Mouse (Mus musculus) T-helper 1 cell (primary cell): Measurements from ENCODE around the gene Serinc1.
"Not testable (repeated sequence)": the region's sequence is repeated elsewhere in the genome, so short reads cannot be mapped to it uniquely, and the experiment has no call there.

Experiments used
- in situ Hi-C: fragments of 300-600 bp; cut with MboI, MseI; formaldehyde crosslinking; loops from one replicate; pipeline ENCODE4 v1.15.1; 2025; ENCODE audit warnings: high pct_unique_total_duplicates

Serinc1 gene

DNA sequence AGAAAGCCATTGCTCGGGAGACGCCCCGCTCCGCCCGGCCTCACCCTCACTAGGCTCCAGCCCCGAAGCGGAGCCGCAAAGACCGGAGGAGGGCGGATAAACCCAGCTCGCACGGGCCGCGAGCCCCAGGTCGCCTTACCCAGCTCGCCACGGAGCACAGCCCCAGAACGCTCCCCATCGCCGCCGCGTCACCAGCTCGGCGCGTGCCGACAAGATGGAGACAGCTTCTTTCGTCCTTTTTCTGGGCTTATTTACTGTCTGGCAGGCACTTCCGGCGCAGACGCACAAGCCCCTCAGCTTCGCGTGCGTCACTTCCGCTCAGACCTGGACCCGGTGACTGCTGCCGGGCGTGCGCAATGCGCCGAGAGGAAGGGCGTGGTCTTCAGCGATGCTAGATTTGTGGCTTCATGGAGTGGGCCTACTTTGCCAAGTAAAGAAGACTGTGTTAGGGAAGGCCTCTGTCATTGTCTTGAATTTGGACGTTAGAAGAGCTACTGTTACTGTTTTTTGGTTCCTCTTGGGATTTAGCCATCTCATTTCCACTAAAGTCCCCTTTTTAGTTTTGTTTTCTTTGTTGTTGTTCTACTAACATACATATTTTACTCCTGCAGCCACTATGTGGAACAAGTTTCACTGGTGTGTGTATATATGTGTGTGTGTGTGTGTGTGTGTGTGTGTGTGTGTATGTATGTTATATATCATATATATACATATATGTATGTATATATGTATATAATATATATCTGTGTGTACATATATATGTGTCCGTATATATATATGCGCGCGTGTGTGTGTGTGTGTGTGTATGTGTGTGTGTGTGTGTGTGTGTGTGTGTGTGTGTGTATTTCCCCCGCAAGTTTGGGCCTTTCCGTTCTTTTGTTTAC lies at the start of gene Serinc1:
TSS of gene Serinc1 (minus strand) at position 313 of the 884 bp plus-strand sequence.
- in situ Hi-C loops, result no loop called here

DNA sequence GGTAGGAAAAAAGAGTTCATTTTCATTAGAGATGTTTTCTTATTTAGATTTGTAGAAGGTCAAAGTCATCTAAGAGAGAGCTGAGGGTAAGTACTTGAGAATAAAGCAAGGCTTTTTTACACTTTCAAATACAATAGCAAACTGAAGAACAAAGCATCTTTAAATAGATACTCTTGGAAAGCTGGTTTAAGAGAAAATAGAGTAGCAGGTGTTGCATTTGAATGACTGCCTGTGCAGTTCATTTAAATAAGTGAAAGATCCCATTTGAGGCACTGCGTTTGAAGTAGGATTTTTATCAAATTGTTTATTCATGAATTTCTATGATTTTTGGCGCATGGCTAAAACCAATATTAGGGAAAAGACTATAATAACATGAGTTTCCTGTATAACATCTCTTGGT lies 44.4 kb upstream of the Serinc1 start:
- in situ Hi-C loops, result loop anchor here (10.0 kb wide), 1 partner anchor 112 kb away; no protein-coding TSS in a partner anchor

GRCm38 (mm10) chr10:57572130-57572529 lies 39.8 kb upstream of the Serinc1 start:
- in situ Hi-C loops, result loop anchor here (10.0 kb wide), 1 partner anchor 107 kb away; no protein-coding TSS in a partner anchor

GRCm38 (mm10) chr10:57571211-57571730 lies 38.9 kb upstream of the Serinc1 start:
- in situ Hi-C loops, result loop anchor here (10.0 kb wide), 1 partner anchor 106 kb away; no protein-coding TSS in a partner anchor

- in situ Hi-C loops, result loop anchor here (10.0 kb wide), 1 partner anchor 266 kb away; no protein-coding TSS in a partner anchor
Measured at GRCm38 (mm10) chr10:57569023-57569931, 36.9 kb upstream of the Serinc1 start.

GRCm38 (mm10) chr10:57566221-57566620 lies 33.9 kb upstream of the Serinc1 start:
- in situ Hi-C loops, result loop anchor here (10.0 kb wide), 1 partner anchor 269 kb away; no protein-coding TSS in a partner anchor

DNA sequence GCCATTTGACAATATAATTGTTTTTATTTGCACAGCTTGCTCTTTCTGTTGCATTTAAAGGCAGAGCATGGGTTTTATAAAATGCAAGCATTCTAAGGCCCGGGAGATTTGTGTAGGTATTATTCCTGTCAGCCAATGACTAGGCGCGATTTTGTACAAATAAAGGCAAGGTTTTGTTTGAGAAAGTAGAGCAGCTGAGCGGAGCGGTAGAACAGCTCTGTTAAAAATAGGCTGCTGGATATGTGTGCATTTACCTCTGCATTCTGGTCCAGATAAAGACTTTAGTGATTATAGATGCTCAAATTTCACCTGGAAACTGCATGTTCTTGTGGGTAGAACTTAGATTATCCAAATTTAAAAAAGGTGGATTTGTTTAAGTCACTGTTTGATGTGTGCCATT lies 25.3 kb upstream of the Serinc1 start:
- in situ Hi-C loops, result no loop called here

- in situ Hi-C loops, result no loop called here
Measured at GRCm38 (mm10) chr10:57553719-57554118, 21.4 kb upstream of the Serinc1 start.

- in situ Hi-C loops, result no loop called here
Measured at GRCm38 (mm10) chr10:57549631-57550030, 17.3 kb upstream of the Serinc1 start.

DNA sequence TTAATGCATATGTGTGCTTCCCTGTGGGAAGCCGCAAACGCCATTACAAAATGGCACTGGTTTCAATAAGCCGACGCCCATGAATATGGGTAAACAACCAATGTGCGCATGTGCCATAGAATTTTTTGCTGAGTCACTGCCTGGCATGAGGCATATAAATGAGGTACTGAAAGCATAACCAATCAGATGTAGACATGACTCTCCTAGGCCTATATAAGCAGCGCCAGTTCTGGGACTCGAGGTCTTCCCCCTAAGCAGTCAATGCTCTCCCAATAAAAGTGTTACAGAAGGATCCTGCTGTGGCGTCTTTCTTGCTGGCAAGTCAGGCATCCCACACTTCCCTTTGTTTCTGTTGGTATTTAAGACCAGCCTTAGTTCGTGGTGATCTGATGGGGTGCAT lies 11.6 kb upstream of the Serinc1 start:
- in situ Hi-C loops, result not testable (repeated sequence)

DNA sequence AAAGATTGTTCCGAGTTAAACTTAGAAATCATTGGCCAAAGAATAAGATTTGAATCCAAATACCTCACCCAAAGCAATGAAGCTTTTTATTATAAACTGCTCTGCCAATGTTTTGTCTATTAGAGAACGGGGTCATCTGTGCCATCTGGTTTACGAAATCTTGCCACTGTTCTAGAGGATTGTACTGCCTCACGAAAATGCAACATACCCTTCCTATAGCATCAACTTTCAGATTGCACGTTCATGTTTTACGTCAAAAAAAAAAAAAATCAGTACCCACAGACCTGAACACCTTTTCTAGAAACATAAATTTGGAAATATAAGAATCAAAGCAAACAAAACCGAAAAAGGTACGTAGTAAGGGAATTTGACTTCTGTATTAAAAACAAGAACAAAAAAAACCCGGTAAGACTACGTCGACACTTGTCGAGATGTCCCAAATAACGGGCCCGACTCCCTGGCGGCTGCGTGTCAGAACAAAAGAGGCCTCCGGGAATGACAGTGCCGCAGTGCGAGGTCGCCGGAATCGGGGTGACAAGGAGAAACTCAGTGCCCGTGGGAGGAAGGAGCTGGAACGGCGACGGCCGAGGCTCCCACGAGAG lies 613 bp downstream of the Serinc1 start:
- in situ Hi-C loops, result no loop called here

- in situ Hi-C loops, result no loop called here
Measured at GRCm38 (mm10) chr10:57531076-57531475, 1.3 kb downstream of the Serinc1 start.

DNA sequence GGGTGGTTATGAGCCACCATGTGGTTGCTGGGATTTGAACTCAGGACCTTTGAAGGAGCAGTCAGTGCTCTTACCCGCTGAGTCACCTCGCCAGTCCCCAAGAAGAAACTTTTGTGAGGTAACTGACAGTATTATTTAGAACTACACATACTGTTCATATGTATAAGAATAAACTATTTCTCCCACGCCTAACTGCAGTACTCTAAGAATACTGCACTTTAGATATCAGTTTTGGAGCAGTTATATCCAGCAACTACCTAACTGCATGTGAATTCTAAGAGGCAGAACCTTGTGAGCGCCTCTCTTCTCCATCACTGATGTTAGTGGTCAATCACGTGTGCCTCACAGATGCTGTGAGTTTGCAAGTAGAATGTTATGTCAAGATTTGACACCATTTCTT lies 5.9 kb downstream of the Serinc1 start:
- in situ Hi-C loops, result loop anchor here (5.0 kb wide), 1 partner anchor 39 kb away; the partner anchor contains the start of gene Hsf2

GRCm38 (mm10) chr10:57515278-57515677 lies 17.1 kb downstream of the Serinc1 start:
- in situ Hi-C loops, result loop anchor here (25.0 kb wide), 1 partner anchor 947 kb away; no protein-coding TSS in a partner anchor

DNA sequence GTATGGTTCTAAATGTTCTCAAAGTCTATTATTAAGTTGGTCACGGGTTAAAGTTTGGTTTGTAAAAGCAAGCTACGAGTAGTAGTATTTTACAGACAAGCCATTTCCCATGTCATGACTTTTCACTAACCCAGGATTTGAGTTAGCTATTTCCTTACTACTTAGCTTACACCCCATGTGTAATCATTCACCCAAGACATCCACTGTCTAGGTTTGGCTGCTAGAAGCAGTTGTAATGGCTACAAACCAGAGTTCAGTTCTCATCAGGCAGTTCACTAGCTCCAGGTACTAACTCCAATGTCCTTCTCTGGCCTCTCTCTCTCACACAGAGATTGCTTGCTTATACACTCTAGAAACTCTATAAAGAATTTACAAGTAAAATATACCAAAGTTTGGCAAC lies 17.7 kb downstream of the Serinc1 start:
- in situ Hi-C loops, result loop anchor here (25.0 kb wide), 1 partner anchor 948 kb away; no protein-coding TSS in a partner anchor

DNA sequence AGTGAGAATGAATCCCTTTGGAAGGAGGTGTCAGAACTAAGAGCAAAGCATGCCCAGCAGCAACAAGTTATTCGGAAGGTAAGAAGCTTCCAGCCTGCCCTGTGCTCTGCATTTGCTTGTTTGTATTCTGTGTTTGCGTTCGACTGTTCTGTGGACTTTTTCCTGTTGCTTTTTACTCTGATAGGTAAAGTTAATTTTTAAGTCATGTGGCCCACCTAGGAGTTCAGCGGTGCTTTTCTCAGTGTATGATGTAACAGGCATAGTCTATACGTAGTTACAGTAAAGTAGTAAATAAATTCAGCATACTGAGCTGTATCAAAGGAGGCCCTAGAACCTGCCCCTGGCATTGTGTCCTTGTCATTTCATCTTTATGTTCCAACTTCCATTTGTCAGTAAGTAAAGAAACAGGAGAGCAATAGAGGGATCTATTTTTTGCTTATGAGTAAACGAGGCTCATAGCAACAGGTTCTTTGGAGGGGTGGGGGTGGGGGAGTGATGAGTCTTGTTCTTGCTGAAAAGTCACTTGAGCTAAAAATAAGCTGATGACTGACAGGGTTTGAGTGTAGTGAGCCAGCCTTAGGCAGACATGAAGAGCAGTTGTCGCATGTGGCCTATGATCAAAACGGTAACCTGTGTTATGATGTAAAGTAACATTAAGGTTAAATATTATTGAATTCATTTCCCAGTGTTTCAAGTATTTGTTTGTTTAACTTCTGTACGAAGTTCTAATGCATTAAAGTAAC lies 32.7 kb downstream of the Serinc1 start:
- in situ Hi-C loops, result loop anchor here (25.0 kb wide), 1 partner anchor 963 kb away; no protein-coding TSS in a partner anchor

GRCm38 (mm10) chr10:57492050-57492449 lies 40.3 kb downstream of the Serinc1 start:
- in situ Hi-C loops, result no loop called here

- in situ Hi-C loops, result loop anchor here (5.0 kb wide), 1 partner anchor 39 kb away; no protein-coding TSS in a partner anchor
Measured at GRCm38 (mm10) chr10:57488591-57488990, 43.7 kb downstream of the Serinc1 start.

DNA sequence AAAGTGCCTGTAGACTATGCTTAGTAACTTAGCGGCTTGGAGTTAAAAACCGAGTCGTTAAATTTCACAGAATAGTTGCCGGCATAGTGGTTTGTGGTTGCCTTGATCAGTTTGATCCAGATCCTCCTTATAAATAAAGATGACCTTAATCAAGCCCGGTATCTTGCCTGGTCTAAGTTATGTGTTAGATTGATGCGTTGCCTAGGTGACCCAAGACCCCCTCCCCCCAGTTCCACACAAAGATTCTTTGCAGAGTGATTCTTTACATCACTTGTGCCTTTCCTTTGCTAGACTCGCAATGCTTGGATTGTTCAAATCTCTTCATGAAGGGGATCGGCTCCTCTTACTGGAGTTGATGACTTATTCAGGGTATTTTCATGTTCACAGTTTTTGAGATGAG lies 45.1 kb downstream of the Serinc1 start:
- in situ Hi-C loops, result loop anchor here (5.0 kb wide), 1 partner anchor 40 kb away; no protein-coding TSS in a partner anchor

DNA sequence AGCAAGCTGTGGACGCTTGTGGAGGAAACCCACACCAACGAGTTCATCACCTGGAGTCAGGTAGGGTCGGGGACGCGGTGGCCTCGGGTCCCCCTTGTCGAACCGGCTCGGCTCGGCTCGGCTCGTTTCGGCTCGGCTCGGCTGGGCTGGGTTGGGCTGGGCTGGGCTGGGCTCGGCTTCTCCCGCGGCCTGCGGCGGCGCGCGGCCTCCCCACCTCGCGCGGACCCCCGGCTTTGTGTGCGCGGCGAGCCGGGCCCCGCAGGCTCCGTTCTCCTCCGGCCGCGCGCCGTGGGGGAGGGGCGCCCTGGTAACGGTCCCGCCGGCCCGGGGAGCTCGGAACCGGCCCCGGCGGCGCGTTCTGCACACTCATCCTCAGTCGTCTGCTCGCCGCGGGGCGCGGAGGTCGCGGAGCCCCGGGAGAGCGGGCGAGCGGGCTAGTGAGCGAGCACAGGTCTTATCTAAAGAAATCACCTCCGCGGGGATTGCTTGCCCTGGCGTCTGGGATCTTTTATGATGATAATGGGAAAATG lies 45.7 kb downstream of the Serinc1 start:
- in situ Hi-C loops, result loop anchor here (5.0 kb wide), 1 partner anchor 41 kb away; no protein-coding TSS in a partner anchor
